Mouse (Mus musculus) urinary bladder, postnatal 36 days (tissue): ENCODE measurements around the gene Cacna1a.
"Not testable (repeated sequence)": the region's sequence is repeated elsewhere in the genome, so short reads cannot be mapped to it uniquely, and the experiment has no call there.

ENCODE experiments used
- DNase-seq, 2 experiments: peaks; one replicate each; pipeline ENCODE4 v3.0.0; 2022; ENCODE audit warnings: low spot score in 2 of 2, mixed read lengths in 1 of 2

Gene Cacna1a

GRCm38 (mm10) chr8:84474456-84474855, 86.2 kb downstream of the Cacna1a start:
- no peak for DNase-seq

- DNase-seq = no peak
Observed at GRCm38 (mm10) chr8:84477341-84477740, 89.1 kb downstream of the Cacna1a start.

- DNase-seq = no peak
Observed at GRCm38 (mm10) chr8:84483004-84483403, 94.8 kb downstream of the Cacna1a start.

GRCm38 (mm10) chr8:84485366-84485765, 97.1 kb downstream of the Cacna1a start:
- no peak for DNase-seq

- DNase-seq = no peak
Observed at GRCm38 (mm10) chr8:84485864-84486263, 97.6 kb downstream of the Cacna1a start.

GRCm38 (mm10) chr8:84489223-84489622, 101.0 kb downstream of the Cacna1a start:
- DNase-seq = no peak

GRCm38 (mm10) chr8:84494541-84495084, 106.4 kb downstream of the Cacna1a start:
- no peak for DNase-seq

GRCm38 (mm10) chr8:84501181-84501580, 112.9 kb downstream of the Cacna1a start:
- DNase-seq = no peak

- peak; percentile 41 to 51 for DNase-seq
Observed at GRCm38 (mm10) chr8:84501671-84502308, 113.5 kb downstream of the Cacna1a start.

- no peak for DNase-seq
Observed at GRCm38 (mm10) chr8:84502638-84503037, 114.4 kb downstream of the Cacna1a start.

- no peak for DNase-seq
Observed at GRCm38 (mm10) chr8:84507220-84507619, 119.0 kb downstream of the Cacna1a start.

- not testable (repeated sequence) for DNase-seq
Observed at GRCm38 (mm10) chr8:84509764-84510163, 121.5 kb downstream of the Cacna1a start.

- DNase-seq = no peak
Observed at GRCm38 (mm10) chr8:84511621-84512020, 123.4 kb downstream of the Cacna1a start.

GRCm38 (mm10) chr8:84513765-84514164, 125.5 kb downstream of the Cacna1a start:
- DNase-seq = peak in 1 of 2 experiments; percentile 8

GRCm38 (mm10) chr8:84518180-84518579, 129.9 kb downstream of the Cacna1a start:
- DNase-seq = no peak

GRCm38 (mm10) chr8:84518720-84519119, 130.5 kb downstream of the Cacna1a start:
- DNase-seq = no peak

- no peak for DNase-seq
Observed at GRCm38 (mm10) chr8:84519767-84520626, 131.8 kb downstream of the Cacna1a start.

- no peak for DNase-seq
Observed at GRCm38 (mm10) chr8:84520999-84521398, 132.8 kb downstream of the Cacna1a start.

GRCm38 (mm10) chr8:84528036-84528435, 139.8 kb downstream of the Cacna1a start:
- DNase-seq = no peak

GRCm38 (mm10) chr8:84529548-84529947, 141.3 kb downstream of the Cacna1a start:
- no peak for DNase-seq

- no peak for DNase-seq
Observed at GRCm38 (mm10) chr8:84532725-84533124, 144.5 kb downstream of the Cacna1a start.

GRCm38 (mm10) chr8:84533341-84533740, 145.1 kb downstream of the Cacna1a start:
- DNase-seq = no peak

GRCm38 (mm10) chr8:84536917-84537316, 148.7 kb downstream of the Cacna1a start:
- DNase-seq = no peak
